Mouse (Mus musculus): Measurements from ENCODE around the gene Hspb9.

The Hspb9 gene

GRCm38 (mm10) chr11:100759611-100760233 lies 46.1 kb downstream of the Hspb9 start, which contains the start of gene Kcnh4:
Gene Kcnh4 (minus strand): TSS chr11:100759942.
- in situ Hi-C loops (cut with MboI, MseI): no loop called here

- in situ Hi-C loops (cut with MboI, MseI): no loop called here
Observed at GRCm38 (mm10) chr11:100761547-100762045, 47.9 kb downstream of the Hspb9 start.

GRCm38 (mm10) chr11:100762831-100763230 lies 49.2 kb downstream of the Hspb9 start, which contains the start of gene Hcrt:
Gene Hcrt (minus strand): TSS chr11:100762931.
- in situ Hi-C loops (cut with MboI, MseI): no loop called here
